Comparison of ENCODE assay signal across 30 mouse cellular contexts in genomic region chr5:41943399-41943798, GRCm38 (mm10).
"Had no signal": no experiment of that assay in that cellular context is flagged by ENCODE, and none has a peak within 500 bp of the region (broad histone marks: within the 10 kb centered on the region; RNA-seq: fewer than 3 reads in every experiment).

No protein-coding gene starts in this region.

- H3K4me1 ChIP-seq: heart, embryonic 12.5 days; heart, embryonic 13.5 days; heart, embryonic 15.5 days; hindbrain, embryonic 12.5 days; hindbrain, embryonic 15.5 days; intestine, embryonic 15.5 days; kidney, embryonic 15.5 days had no signal

- H3K4me3 ChIP-seq: heart, embryonic 12.5 days; heart, embryonic 13.5 days; heart, embryonic 15.5 days; hindbrain, embryonic 10.5 days; hindbrain, embryonic 12.5 days; hindbrain, embryonic 13.5 days; hindbrain, embryonic 15.5 days; intestine, embryonic 15.5 days; kidney, embryonic 15.5 days; layer of hippocampus, adult 2 months; left cerebral cortex, adult 2 months had no signal

- H3K27ac ChIP-seq: heart, embryonic 13.5 days; heart, embryonic 15.5 days; hindbrain, embryonic 10.5 days; hindbrain, embryonic 12.5 days; hindbrain, embryonic 13.5 days; hindbrain, embryonic 14.5 days; hindbrain, embryonic 15.5 days; hindbrain, postnatal 0 days; intestine, embryonic 15.5 days; kidney, embryonic 15.5 days; kidney, postnatal 0 days; left cerebral cortex, adult 2 months had no signal

- H3K36me3 ChIP-seq: heart, embryonic 12.5 days; heart, embryonic 13.5 days; heart, embryonic 15.5 days; hindbrain, embryonic 10.5 days; hindbrain, embryonic 12.5 days; hindbrain, embryonic 13.5 days; hindbrain, embryonic 15.5 days; intestine, embryonic 15.5 days; kidney, embryonic 15.5 days had no signal

- H3K27me3 ChIP-seq: heart, embryonic 12.5 days; heart, embryonic 13.5 days; heart, embryonic 15.5 days; hindbrain, embryonic 12.5 days; hindbrain, embryonic 13.5 days; hindbrain, embryonic 15.5 days; intestine, embryonic 15.5 days; kidney, embryonic 15.5 days had no signal

- DNase-seq: heart, postnatal 10 days; heart, postnatal 14 days; heart, postnatal 36 days; heart, postnatal 4 days; kidney, adult 11 months; kidney, adult 18-20 months; kidney, adult 2 months; kidney, adult 8-10 months; kidney, adult 9 months; kidney, postnatal 10 days; kidney, postnatal 14 days; kidney, postnatal 25 days; kidney, postnatal 36 days; kidney, postnatal 4 days; layer of hippocampus, adult 9-11 months; layer of hippocampus, postnatal 36 days had no signal

- H3K9me3 ChIP-seq: heart, embryonic 12.5 days; heart, embryonic 13.5 days; heart, embryonic 15.5 days; hindbrain, embryonic 10.5 days; hindbrain, embryonic 12.5 days; hindbrain, embryonic 13.5 days; hindbrain, embryonic 15.5 days; intestine, embryonic 15.5 days; kidney, embryonic 15.5 days had no signal
